Mouse (Mus musculus) ES-Bruce4 (cell line): Measurements from ENCODE around the gene Ptgfrn. TPM values are rescaled to one million over a fixed set of nuclear protein-coding genes. Genes with fewer than 3 reads are reported as not detected.

Experiments
- H3K27ac ChIP-seq: 2 replicates; pipeline ENCODE4 v1.5.1; 2012; ENCODE audit warnings: low read length, inconsistent platforms; ENCODE audit not compliant: insufficient read depth
- H3K27me3 ChIP-seq: 2 replicates; pipeline ENCODE4 v1.6.1; 2012; ENCODE audit warnings: mild to moderate bottlenecking, low read length, inconsistent platforms; ENCODE audit not compliant: control insufficient read depth, poor library complexity, insufficient read depth, severe bottlenecking
- H3K36me3 ChIP-seq: 2 replicates; pipeline ENCODE4 v1.6.1; 2012; ENCODE audit warnings: inconsistent platforms, mild to moderate bottlenecking, low read length, moderate library complexity; ENCODE audit not compliant: control insufficient read depth, poor library complexity, insufficient read depth, severe bottlenecking
- H3K4me1 ChIP-seq: one replicate; pipeline ENCODE4 v1.8.1; 2011; ENCODE audit warnings: low read length; ENCODE audit not compliant: control insufficient read depth, insufficient read depth
- H3K4me3 ChIP-seq: 2 replicates; pipeline ENCODE4 v1.5.1; 2011; ENCODE audit warnings: low read depth, mild to moderate bottlenecking, low read length
- H3K9ac ChIP-seq: 2 replicates; pipeline ENCODE4 v1.6.1; 2012; ENCODE audit warnings: low read depth, mild to moderate bottlenecking, inconsistent platforms; ENCODE audit not compliant: poor library complexity, severe bottlenecking
- H3K9me3 ChIP-seq: replicated peaks from 2 replicates; pipeline ENCODE4 v1.6.1; 2012; ENCODE audit warnings: mild to moderate bottlenecking, low read length, inconsistent platforms; ENCODE audit not compliant: control insufficient read depth, poor library complexity, insufficient read depth, severe bottlenecking
- CTCF ChIP-seq: IDR thresholded peaks from one replicate; pipeline ENCODE4 v1.8.1; 2011; ENCODE audit warnings: low read depth, low read length
- EP300 ChIP-seq: IDR thresholded peaks from 2 replicates; pipeline ENCODE4 v1.6.1; 2011; ENCODE audit warnings: low read depth, low read length; ENCODE audit not compliant: insufficient read depth
- POLR2A ChIP-seq: IDR thresholded peaks from one replicate; pipeline ENCODE4 v1.8.1; 2011; ENCODE audit warnings: low read length; ENCODE audit not compliant: insufficient read depth
- polyA plus RNA-seq: library from polyadenylated mRNA; stranded (reverse); fragments of >200 nt; gene quantifications from 2 replicates; pipeline ENCODE4 v1.2.4, GENCODE M21; 2011; ENCODE audit warnings: low read depth; ENCODE audit not compliant: missing spikeins, insufficient read depth, insufficient read length

Gene Ptgfrn
- polyA plus RNA-seq, 1 experiment, result 60.7 TPM

GRCm38 (mm10) chr3:101086584-101087445 lies 23.3 kb downstream of the Ptgfrn start:
- Histone ChIP-seq H3K9ac (no peak overlapping the region), H3K36me3 (no peaks in the 10 kb centered on the region), H3K4me1 (peaks cover 6% of the 10 kb centered on the region), H3K9me3 (no peaks in the 10 kb centered on the region), H3K4me3 (no peak overlapping the region), H3K27ac (no peak overlapping the region), H3K27me3 (no peaks in the 10 kb centered on the region)
- TF ChIP-seq POLR2A, result no peak
- no peak for TF ChIP-seq EP300
- no peak for TF ChIP-seq CTCF

- Histone ChIP-seq H3K4me1 (peaks cover 2% of the 10 kb centered on the region), H3K4me3 (no peak overlapping the region), H3K27me3 (no peaks in the 10 kb centered on the region), H3K27ac (no peak overlapping the region), H3K36me3 (peaks cover 15% of the 10 kb centered on the region), H3K9me3 (no peaks in the 10 kb centered on the region), H3K9ac (no peak overlapping the region)
- TF ChIP-seq EP300 (no peak), POLR2A (no peak), CTCF (no peak)
Observed at GRCm38 (mm10) chr3:101080925-101081324, 29.2 kb downstream of the Ptgfrn start.

- no peak overlapping the region for H3K27ac ChIP-seq
- no peak overlapping the region for H3K9ac ChIP-seq
- peaks cover 1% of the 10 kb centered on the region for H3K4me1 ChIP-seq
- no peak overlapping the region for H3K4me3 ChIP-seq
- H3K9me3 ChIP-seq, result no peaks in the 10 kb centered on the region
- TF ChIP-seq EP300 (no peak), CTCF (no peak), POLR2A (no peak)
- no peaks in the 10 kb centered on the region for H3K27me3 ChIP-seq
- peaks cover 15% of the 10 kb centered on the region for H3K36me3 ChIP-seq
Observed at GRCm38 (mm10) chr3:101078344-101078743, 31.7 kb downstream of the Ptgfrn start.

GRCm38 (mm10) chr3:101077710-101078100 lies 32.4 kb downstream of the Ptgfrn start:
- Histone ChIP-seq H3K4me1 (peaks cover 5% of the 10 kb centered on the region), H3K9ac (no peak overlapping the region), H3K9me3 (no peaks in the 10 kb centered on the region), H3K27me3 (no peaks in the 10 kb centered on the region), H3K36me3 (peaks cover 15% of the 10 kb centered on the region), H3K27ac (no peak overlapping the region), H3K4me3 (no peak overlapping the region)
- TF ChIP-seq POLR2A (no peak), CTCF (no peak), EP300 (no peak)

- H3K4me3 ChIP-seq, result no peak overlapping the region
- no peaks in the 10 kb centered on the region for H3K9me3 ChIP-seq
- H3K9ac ChIP-seq, result no peak overlapping the region
- TF ChIP-seq POLR2A (no peak), CTCF (no peak), EP300 (no peak)
- no peaks in the 10 kb centered on the region for H3K27me3 ChIP-seq
- peaks cover 15% of the 10 kb centered on the region for H3K36me3 ChIP-seq
- H3K27ac ChIP-seq, result no peak overlapping the region
- H3K4me1 ChIP-seq, result peaks cover 7% of the 10 kb centered on the region
Observed at GRCm38 (mm10) chr3:101076966-101077709, 32.9 kb downstream of the Ptgfrn start.

GRCm38 (mm10) chr3:101075866-101076265 lies 34.2 kb downstream of the Ptgfrn start:
- Histone ChIP-seq H3K9ac (no peak overlapping the region), H3K27me3 (no peaks in the 10 kb centered on the region), H3K4me3 (no peak overlapping the region), H3K4me1 (peaks cover 9% of the 10 kb centered on the region), H3K9me3 (no peaks in the 10 kb centered on the region), H3K27ac (no peak overlapping the region), H3K36me3 (peaks cover 15% of the 10 kb centered on the region)
- no peak for TF ChIP-seq POLR2A
- no peak for TF ChIP-seq EP300
- TF ChIP-seq CTCF, result no peak
